Mouse (Mus musculus): ENCODE measurements at regions not wholly inside any gene's neighbourhood (a gene's known extent, or its start where the extent isn't known, plus 50 kb on each side); places are given as distances from the start of the nearest gene placed in this dataset.

DNA sequence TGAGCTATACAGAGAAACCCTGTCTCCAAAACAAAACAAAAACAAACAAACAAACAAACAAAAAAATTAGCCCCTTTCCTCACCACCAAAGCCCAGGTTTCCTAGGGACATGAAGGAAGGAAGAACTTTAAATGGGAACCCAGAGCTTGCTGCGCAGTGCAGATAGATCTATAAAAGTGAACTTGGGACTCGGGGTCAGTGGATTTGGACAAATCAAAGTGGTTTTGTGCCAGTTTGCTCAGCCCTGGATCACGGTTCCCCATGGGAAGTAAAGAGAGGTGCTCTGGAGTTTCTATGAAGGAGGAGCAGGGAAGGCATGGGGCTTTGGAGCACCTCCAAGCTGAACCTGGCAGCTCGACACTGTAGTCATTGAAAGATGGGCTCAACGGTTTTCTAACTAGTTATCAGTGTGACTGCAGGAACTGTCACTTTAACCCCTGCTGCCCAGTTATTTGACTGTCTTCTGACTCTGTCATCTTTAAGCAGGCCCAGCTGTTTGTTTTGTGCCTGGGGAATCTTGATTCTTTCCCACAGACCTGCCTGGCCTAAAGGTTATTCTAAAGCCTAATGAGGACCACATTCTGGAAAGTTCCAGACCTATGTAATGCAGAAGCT, 58.3 kb upstream of the Rnf24 start:
- H3K4me3 ChIP-seq (ENCODE audit: low read length): no peak overlapping the region
- no peaks in the 10 kb centered on the region for H3K27me3 ChIP-seq (replicated peaks; ENCODE audit: control insufficient read depth, insufficient read depth, low read length)
- WGBS: 74% methylated on average over 5 of the region's 5 CpGs
- no peak overlapping the region for H3K27ac ChIP-seq (ENCODE audit: low read depth, low read length)
- no peak overlapping the region for H3K9ac ChIP-seq (ENCODE audit: low read depth, low read length)
- no peaks in the 10 kb centered on the region for H3K36me3 ChIP-seq (ENCODE audit: control insufficient read depth, insufficient read depth, low read length)
- H3K4me2 ChIP-seq (ENCODE audit: low read length): no peak overlapping the region
- H3K4me1 ChIP-seq (ENCODE audit: control insufficient read depth, insufficient read depth, low read depth, low read length): no peaks in the 10 kb centered on the region
- no peaks in the 10 kb centered on the region for H3K9me3 ChIP-seq (ENCODE audit: control insufficient read depth, low read length)
- ATAC-seq: no peak

DNA sequence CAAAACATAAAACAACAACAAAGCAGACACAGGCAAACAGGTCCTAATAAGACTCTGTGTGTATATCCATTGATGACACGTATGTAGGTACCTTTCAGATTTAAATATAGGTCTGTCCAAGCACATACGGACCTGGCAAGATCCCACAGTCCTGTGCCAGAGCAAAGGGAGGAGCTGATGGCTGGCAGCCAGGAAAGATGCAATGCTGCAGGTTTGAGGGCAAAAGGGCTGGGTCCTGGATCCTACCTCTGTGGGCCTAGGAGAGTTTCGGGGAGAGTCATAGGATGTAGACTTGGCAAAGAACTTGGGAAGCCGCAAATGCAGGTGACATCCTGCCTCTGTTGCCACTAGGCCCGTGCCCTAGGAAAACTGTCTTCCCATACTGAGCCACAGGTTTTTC, 54.6 kb upstream of the Rnf24 start:
- 86% methylated on average over 5 of the region's 5 CpGs for WGBS
- no peak overlapping the region for H3K9ac ChIP-seq (ENCODE audit: low read depth, low read length)
- H3K36me3 ChIP-seq (ENCODE audit: control insufficient read depth, insufficient read depth, low read length): no peaks in the 10 kb centered on the region
- no peaks in the 10 kb centered on the region for H3K27me3 ChIP-seq (replicated peaks; ENCODE audit: control insufficient read depth, insufficient read depth, low read length)
- H3K4me1 ChIP-seq (ENCODE audit: control insufficient read depth, insufficient read depth, low read depth, low read length): no peaks in the 10 kb centered on the region
- no peak overlapping the region for H3K27ac ChIP-seq (ENCODE audit: low read depth, low read length)
- no peaks in the 10 kb centered on the region for H3K9me3 ChIP-seq (ENCODE audit: control insufficient read depth, low read length)
- no peak for ATAC-seq
- no peak overlapping the region for H3K4me2 ChIP-seq (ENCODE audit: low read length)
- H3K4me3 ChIP-seq (ENCODE audit: low read length): no peak overlapping the region

DNA sequence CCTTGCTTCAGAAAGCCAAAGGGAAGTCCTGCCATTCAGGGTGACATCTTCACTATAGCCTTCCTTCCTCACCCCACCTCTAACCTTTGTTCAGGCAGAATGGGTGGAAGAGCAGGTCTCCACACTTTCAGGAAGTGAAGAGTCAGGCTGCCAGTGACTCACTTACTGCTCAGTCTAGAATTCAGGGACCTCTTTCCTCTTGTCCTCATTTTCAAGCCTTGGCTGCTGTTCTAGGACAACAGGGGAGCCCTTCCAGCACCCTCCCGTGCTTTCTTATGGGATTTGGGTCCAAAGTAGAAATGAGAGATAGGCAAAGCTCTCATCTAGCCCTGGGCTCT, 51.5 kb upstream of the Rnf24 start:
- ATAC-seq: no peak
- WGBS: 39% methylated on average over 1 of the region's 1 CpGs

DNA sequence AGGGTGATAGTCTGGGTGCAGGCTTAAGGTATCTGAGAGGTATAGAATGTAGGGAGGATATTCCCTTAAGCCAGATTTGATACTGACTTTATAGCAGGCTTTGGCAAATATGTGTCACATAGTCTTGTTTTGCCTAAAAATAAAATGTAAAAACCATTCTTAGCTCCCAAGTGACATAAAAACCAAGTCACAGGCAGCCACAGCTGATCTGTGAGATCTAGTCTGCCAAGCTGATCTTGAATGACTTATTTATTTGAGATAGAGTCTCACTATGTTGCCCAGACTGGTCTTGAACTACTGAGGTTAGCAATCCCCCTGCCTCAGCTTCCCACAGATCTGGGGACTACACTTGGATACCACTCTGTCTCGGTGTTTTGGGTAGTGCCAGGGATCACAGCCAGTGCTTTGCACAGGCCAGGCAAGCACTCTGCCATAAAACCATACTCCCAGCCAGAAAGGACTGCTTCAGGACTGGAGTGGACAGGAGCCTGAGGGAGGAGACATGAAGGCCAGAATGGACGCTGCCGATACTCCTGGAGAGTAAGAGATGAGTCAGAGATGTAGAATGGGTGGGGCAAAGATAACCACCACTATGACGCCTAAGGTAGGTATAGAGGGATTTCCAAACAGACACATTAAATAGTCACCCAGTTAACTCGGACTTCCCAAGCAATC, 51.0 kb upstream of the Rnf24 start:
- Histone ChIP-seq H3K4me1 (ENCODE audit: control insufficient read depth, insufficient read depth, low read depth, low read length) (no peaks in the 10 kb centered on the region), H3K9me3 (ENCODE audit: control insufficient read depth, low read length) (no peaks in the 10 kb centered on the region), H3K36me3 (ENCODE audit: control insufficient read depth, insufficient read depth, low read length) (no peaks in the 10 kb centered on the region), H3K27me3 (replicated peaks; ENCODE audit: control insufficient read depth, insufficient read depth, low read length) (no peaks in the 10 kb centered on the region), H3K4me3 (ENCODE audit: low read length) (no peak overlapping the region), H3K27ac (ENCODE audit: low read depth, low read length) (no peak overlapping the region), H3K9ac (ENCODE audit: low read depth, low read length) (no peak overlapping the region), H3K4me2 (ENCODE audit: low read length) (no peak overlapping the region)
- no peak for ATAC-seq
- WGBS: 83% methylated on average over 5 of the region's 5 CpGs

More for the DNA sequence above, 51.5 kb upstream of the Rnf24 start:
- H3K9ac ChIP-seq (ENCODE audit: low read depth, low read length): no peak overlapping the region
- no peak overlapping the region for H3K27ac ChIP-seq (ENCODE audit: low read depth, low read length)
- H3K9me3 ChIP-seq (ENCODE audit: control insufficient read depth, low read length): no peaks in the 10 kb centered on the region
- no peaks in the 10 kb centered on the region for H3K36me3 ChIP-seq (ENCODE audit: control insufficient read depth, insufficient read depth, low read length)
- H3K27me3 ChIP-seq (replicated peaks; ENCODE audit: control insufficient read depth, insufficient read depth, low read length): no peaks in the 10 kb centered on the region
- H3K4me2 ChIP-seq (ENCODE audit: low read length): no peak overlapping the region
- H3K4me3 ChIP-seq (ENCODE audit: low read length): no peak overlapping the region
- H3K4me1 ChIP-seq (ENCODE audit: control insufficient read depth, insufficient read depth, low read depth, low read length): no peaks in the 10 kb centered on the region

Data from hindbrain, embryonic 16.5 days (tissue).